Mouse (Mus musculus) CD8-positive naive resting alpha-beta T cell, adult 57 days (primary cell): ENCODE results near the gene Ntm. TPM values are rescaled to one million over a fixed set of nuclear protein-coding genes. Genes with fewer than 3 reads are reported as not detected.

Source experiments
- total RNA-seq: library from RNA; stranded (reverse); gene quantifications from one replicate; pipeline ENCODE4 v1.2.4, GENCODE M21; 2023

The Ntm gene
- total RNA-seq: not detected

DNA sequence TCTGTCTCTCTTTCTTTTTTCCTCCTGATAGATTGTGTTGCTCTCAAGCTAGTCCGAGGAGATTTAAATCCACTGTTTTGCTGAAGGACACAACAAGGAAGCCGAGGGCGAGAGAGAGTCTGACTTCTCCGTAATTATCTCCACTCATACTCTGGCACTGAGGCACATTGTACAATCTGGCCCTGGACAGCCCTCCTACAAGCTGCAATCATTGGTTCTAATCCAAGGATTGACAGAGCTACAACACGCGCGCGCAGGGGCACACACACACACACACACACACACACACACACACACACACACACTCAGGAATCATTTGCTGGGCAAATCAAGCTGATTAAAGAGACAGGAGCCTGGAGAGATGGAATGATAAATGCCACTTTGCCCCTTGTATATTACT, at the start of gene Ntm:
Ntm (minus strand) TSS at position 164 of the 400 bp plus-strand sequence.

